Mouse (Mus musculus) ovary, postnatal 10 days (tissue): Measurements from ENCODE around the gene Gm42669.

ENCODE experiments used
- DNase-seq: peaks from one replicate; pipeline ENCODE4 v3.0.0; 2022; ENCODE audit warnings: low spot score

Gm42669 gene

GRCm38 (mm10) chr5:107521386-107521785 lies 14.0 kb downstream of the Gm42669 start:
- no peak for DNase-seq

- no peak for DNase-seq
These were observed 14.5 kb downstream of the Gm42669 start for GRCm38 (mm10) chr5:107521897-107522296.

- DNase-seq: no peak
These were observed 16.9 kb downstream of the Gm42669 start for GRCm38 (mm10) chr5:107524281-107524680.

DNA sequence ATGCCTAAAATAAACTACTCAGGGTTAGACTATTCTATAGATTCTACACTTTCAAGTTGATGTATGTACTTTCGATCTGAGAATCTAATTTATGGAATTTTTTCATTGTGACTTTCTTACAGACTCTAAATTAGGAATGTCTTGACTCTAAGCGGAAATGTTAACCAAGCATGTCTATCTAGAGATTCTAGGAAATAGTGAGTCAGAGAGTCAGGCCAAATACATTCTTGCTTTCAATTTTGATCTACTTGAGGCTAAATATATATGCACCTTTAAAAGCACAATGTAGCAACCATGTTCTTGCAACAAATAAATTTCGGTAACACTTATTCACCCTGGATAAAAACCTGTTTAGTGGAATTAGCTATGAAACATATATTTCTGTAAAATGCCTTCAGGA lies 21.4 kb downstream of the Gm42669 start:
- DNase-seq: no peak

GRCm38 (mm10) chr5:107533590-107533989 lies 26.2 kb downstream of the Gm42669 start:
- DNase-seq: no peak

DNA sequence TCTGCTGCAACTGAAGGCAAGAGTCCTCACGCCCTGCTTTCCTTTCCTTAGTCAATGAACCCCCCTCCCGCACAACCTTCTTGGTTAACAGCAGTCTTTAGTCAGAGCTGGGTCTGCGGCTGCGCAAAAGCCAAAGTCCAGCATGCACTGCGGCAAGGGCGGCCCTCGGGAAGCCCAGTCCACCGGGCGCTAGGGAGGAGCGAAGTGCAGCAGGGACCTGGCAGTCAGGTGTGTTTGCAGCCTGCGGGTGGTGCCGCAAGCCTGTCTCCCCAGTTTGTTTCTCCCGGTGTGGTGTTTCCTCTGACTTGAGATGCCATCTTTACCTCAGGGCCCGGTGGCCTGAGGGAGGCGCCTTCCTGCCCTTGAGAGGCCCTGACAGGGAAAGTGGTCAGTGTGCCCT lies 27.2 kb downstream of the Gm42669 start, which contains the start of gene 1700028K03Rik:
TSS of gene 1700028K03Rik (plus strand) at position 129 of the 400 bp plus-strand sequence.
- no peak for DNase-seq

DNA sequence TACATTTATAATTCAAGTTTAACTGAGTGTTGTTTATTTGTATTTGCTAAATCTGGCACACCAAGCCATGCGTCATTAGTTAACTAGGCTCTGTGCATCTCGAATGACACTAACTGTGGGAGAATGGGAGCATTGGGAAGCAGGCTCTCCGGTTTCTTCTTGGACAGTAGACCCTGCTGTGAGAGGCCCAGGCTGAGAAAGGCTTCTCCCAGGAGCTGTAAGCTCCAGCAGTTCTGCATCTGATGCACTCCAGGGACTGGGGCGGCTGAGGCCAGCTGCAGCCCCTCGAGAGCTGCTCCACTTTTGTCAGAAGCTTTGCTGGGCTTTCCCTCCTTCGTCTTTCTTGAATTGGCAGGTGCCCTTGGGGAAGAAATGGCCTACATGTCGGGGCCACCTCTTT lies 34.3 kb downstream of the Gm42669 start:
- DNase-seq: no peak

DNA sequence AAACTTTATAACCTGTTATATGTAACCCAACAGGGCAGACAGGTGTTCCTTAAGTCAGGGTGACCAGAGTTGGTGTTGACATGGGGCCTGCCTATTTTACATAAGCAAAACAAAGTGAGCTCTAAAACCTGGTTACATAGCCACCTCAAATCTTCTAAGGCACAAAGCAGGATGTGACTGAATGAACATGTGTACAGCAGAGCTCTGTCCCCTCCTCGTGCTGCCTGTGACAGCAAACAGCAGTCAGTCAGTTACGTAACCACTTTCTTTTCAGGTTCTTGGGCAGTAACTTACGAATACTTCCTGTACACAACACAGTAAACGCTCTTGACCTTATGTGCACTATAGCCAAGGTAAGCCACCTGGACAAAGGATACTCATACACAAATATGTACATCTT lies 38.5 kb downstream of the Gm42669 start:
- no peak for DNase-seq

DNA sequence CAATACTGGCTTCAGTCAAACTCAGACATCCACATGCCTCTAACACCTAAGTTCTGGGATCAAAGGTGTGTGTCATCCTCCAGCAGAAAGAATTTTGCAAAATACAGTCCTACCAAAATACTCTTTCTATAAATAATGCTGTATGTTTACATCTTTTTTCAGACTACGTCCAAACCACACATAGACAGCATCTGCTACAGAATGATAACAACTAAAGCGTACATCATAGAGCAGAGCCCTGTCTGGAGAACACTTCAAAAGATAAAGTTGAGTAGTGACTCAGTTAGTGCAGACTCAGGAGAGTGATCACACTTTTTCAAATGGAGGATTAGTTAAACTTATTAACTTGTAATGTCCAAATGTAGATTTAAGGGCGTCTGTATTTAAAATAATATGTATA lies 40.5 kb downstream of the Gm42669 start:
- no peak for DNase-seq

DNA sequence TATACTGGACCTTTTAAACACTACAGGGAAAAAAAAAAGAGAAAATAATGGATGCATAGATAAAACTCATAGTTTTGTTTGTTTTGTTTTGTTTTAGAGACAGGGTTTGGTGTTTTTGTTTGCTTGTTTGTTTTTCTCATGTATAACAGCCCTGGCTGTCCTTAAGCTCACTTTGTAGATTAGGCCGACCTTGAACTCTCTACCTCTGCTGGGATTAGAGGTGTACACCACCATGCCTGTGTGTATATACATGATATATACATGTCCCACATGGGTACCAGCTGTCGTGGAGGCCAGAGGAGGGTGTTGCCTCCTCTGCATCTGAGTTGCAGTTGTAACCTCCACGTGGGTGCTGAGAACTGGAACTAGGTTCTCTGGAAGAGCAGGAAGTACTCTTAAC lies 41.0 kb downstream of the Gm42669 start:
- no peak for DNase-seq

GRCm38 (mm10) chr5:107554336-107554735 lies 46.9 kb downstream of the Gm42669 start:
- DNase-seq: no peak

DNA sequence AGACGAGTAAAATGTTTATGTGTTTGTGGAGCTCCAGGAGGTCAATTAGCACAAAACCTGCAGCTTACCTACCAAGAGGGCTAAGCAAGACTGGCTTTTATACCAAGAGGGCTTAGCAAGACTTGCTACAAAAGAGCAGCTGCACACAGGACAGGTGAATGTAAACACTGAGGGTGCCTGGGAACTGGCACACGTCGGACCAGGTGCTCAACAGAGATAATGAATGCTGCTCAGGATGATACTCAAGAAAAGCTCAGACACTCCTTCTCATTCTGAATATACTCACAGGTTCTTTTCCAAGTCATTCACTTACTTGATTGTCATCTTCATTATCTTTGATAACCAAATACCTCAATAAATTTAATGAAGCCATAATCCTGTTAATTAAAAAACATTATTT lies 49.5 kb downstream of the Gm42669 start:
- no peak for DNase-seq

GRCm38 (mm10) chr5:107569148-107569547 lies 61.7 kb downstream of the Gm42669 start:
- DNase-seq: no peak

DNA sequence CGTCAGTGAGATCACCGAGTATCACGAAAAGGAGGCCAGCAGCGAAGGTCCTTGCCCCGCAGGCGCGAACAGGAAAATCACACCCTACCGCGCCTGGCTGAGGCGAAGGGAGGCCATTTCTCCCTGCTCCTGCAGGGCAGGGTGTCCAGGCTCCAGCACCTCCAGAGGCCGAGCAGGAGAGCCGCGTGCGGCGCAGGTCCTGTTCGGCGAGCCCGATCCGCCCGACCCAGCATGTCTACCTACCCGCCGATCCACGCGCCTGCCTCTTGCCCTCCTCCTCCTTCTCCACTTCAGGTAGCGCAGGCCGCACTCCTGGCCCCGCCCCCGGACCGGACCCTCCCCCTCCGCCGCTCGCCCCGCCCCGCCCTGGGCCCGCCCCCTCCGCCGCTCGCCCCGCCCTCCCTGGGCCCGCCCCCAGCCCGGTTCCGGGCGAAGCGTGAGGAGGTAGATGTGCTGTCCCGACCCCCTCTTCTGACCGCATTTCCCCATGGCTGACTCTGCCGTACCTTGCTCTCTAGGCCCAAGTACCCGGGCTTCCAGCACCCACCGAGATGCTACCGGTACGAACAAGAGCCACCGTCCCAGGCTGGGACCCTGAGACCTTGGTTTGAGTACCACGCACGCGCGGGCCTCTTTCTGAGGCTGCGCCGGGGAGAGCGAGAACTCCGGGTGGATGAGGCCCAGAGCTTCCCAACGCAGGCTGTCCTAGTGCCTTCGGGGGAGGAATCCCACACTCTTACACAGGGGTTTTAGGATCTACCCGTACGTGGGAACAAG lies 90.1 kb downstream of the Gm42669 start, which contains the start of the genes Rpap2 and Glmn:
TSS of gene Rpap2 (plus strand) at position 73 of the 777 bp plus-strand sequence.
TSS of gene Glmn (minus strand) at position 588 of the 777 bp plus-strand sequence.
- DNase-seq: peak; percentile 79

- DNase-seq: no peak
These were observed 91.0 kb downstream of the Gm42669 start for GRCm38 (mm10) chr5:107598380-107598779.

DNA sequence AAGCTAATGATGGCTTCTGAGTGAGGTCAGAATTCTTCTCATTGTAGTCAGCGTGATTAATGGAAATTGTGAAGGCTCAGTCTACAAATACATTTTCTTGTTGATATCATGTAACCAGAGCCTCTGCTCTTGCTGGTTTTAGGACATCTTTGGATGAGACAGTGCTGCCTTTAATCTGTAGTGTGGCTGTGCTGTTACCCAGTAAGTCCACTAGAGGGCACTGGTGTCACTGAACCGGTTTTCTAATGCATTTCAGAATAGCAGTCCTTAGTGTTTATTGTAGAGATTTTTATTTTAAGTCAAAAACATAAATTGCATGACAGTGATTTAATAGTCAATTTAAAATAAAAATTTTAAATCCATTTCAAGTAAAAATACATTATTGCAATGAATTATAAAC lies 103.8 kb downstream of the Gm42669 start:
- peak; percentile 6 for DNase-seq

DNA sequence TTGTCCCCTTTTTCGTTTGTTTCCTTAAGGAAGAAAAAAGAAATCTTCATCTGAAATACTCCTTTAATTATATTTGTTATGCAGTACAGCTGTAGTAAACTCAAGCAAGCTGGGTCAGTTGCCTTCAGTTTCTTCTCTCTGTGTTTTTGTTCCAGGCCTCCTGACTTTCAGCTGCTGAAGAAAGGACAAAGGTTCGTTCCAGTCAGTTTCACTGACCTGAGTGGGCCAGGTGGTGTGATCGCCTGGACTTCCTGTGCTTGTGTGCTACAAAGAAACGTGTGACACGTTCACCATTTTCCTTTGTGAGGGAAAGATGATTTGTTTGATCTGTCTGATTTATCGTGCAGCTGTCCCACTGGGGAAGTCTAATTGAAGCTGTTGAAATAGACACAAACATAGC lies 110.6 kb downstream of the Gm42669 start:
- no peak for DNase-seq

DNA sequence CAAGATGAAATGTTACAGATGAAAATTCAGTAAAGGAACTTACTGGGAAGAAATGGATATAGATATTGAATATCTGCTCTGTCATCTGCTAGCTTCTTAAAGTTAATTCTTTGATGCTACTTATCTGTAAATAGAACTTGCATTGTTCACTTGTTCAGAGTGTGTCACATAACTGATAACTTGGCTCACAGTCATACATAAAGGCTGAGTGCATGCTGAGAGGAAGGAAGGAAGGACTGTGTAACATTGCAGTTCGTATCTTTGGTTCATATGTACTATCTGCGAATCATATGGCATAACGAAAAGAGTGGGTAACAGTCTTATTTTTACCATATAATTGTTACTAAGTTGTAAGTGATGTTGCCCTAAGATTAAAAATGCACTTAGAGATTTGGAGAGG lies 113.9 kb downstream of the Gm42669 start:
- no peak for DNase-seq
